Mouse (Mus musculus): ENCODE data around the gene Vrk3. TPM values are rescaled to one million over a fixed set of nuclear protein-coding genes. Genes with fewer than 3 reads are reported as not detected.
A peak's percentile ranks its signal among the peaks of the same experiment; 100 is the strongest.

Gene Vrk3
- polyA plus RNA-seq, 1 experiment from 2014 or later: 32.5 TPM

DNA sequence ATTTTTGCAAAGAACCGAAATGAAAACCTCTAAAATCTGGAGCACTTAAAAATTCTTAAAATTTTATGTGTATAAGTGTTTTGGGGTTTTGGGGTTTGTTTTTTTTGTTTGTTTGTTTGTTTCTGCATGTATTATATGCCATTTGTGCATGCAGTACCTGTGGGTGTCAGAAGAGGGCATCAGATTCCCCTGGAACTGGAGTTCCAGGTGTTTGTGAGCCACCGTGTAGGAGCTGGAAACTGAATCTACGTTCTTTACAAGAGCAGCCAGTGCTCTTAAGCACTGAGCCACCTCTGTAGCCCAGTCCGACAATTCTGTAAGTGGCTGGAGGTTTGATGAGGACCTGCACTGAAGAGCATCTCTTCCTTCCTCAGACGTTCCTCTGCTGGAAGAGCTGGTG, 38.3 kb upstream of the Vrk3 start:
- DNase-seq (ENCODE audit: low spot score): no peak
- Histone ChIP-seq H3K4me1 (replicated peaks; ENCODE audit: control insufficient read depth, insufficient read depth, low read length) (no peaks in the 10 kb centered on the region), H3K9ac (ENCODE audit: low read depth, low read length) (no peak overlapping the region), H3K27ac (ENCODE audit: low read depth, low read length) (no peak overlapping the region), H3K36me3 (ENCODE audit: control insufficient read depth, insufficient read depth, low read length) (no peaks in the 10 kb centered on the region), H3K9me3 (ENCODE audit: control insufficient read depth, low read length) (no peaks in the 10 kb centered on the region), H3K4me2 (replicated peaks; ENCODE audit: low read depth, low read length) (no peak overlapping the region), H3K4me3 (ENCODE audit: low read depth, low read length) (no peak overlapping the region), H3K27me3 (ENCODE audit: control insufficient read depth, insufficient read depth, low read length) (no peaks in the 10 kb centered on the region)
- ATAC-seq (ENCODE audit: low FRiP score): no peak
- WGBS: 88% methylated on average over 5 of the region's 5 CpGs

DNA sequence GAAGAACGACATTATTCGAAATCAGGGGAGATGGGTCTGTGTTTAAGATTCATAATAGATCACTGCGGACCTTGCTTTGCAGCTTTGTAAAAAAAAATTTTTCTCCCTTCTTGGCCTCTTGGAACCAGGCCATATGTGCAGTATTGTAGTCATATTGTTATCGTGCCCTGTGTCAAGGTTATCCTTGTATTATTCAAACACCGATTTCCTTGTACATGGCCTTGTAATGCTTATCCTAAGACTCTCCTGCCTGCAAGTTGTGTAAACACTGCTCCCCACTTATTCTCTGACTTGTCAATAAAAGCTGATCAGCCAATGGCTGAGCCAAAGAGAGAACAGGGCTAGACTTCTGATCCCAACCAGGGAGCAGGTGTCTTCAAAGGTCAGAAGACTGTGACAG, 26.2 kb upstream of the Vrk3 start:
- no peak for DNase-seq (ENCODE audit: low spot score)
- Histone ChIP-seq H3K27ac (ENCODE audit: low read depth, low read length) (no peak overlapping the region), H3K36me3 (ENCODE audit: control insufficient read depth, insufficient read depth, low read length) (no peaks in the 10 kb centered on the region), H3K4me1 (replicated peaks; ENCODE audit: control insufficient read depth, insufficient read depth, low read length) (no peaks in the 10 kb centered on the region), H3K9ac (ENCODE audit: low read depth, low read length) (no peak overlapping the region), H3K9me3 (ENCODE audit: control insufficient read depth, low read length) (no peaks in the 10 kb centered on the region), H3K27me3 (ENCODE audit: control insufficient read depth, insufficient read depth, low read length) (no peaks in the 10 kb centered on the region), H3K4me3 (ENCODE audit: low read depth, low read length) (no peak overlapping the region), H3K4me2 (replicated peaks; ENCODE audit: low read depth, low read length) (no peak overlapping the region)
- 89% methylated on average over 5 of the region's 5 CpGs for WGBS
- ATAC-seq (ENCODE audit: low FRiP score): no peak

DNA sequence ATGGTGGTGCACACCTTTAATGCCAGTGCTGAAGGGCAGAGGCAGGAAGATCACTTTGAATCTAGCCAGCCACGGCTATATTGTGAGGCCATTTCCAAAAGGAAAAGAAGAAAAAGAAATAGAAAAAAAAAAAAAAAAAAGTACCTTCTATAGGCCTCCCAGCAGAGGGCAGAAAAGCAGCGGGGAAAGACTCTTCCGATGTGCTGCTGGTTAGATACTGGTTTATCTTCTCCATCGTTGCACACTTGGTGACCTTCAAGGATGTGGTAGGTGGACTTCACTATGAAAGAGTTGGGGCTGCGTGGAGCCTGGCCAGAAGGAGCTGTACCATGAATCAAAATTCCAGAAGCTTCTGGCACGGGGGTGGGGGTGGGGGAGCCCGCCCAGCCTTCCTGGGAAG, 23.9 kb upstream of the Vrk3 start:
- Histone ChIP-seq H3K27me3 (ENCODE audit: control insufficient read depth, insufficient read depth, low read length) (no peaks in the 10 kb centered on the region), H3K36me3 (ENCODE audit: control insufficient read depth, insufficient read depth, low read length) (no peaks in the 10 kb centered on the region), H3K4me3 (ENCODE audit: low read depth, low read length) (no peak overlapping the region), H3K27ac (ENCODE audit: low read depth, low read length) (no peak overlapping the region), H3K4me2 (replicated peaks; ENCODE audit: low read depth, low read length) (no peak overlapping the region), H3K4me1 (replicated peaks; ENCODE audit: control insufficient read depth, insufficient read depth, low read length) (no peaks in the 10 kb centered on the region), H3K9me3 (ENCODE audit: control insufficient read depth, low read length) (no peaks in the 10 kb centered on the region), H3K9ac (ENCODE audit: low read depth, low read length) (no peak overlapping the region)
- ATAC-seq (ENCODE audit: low FRiP score) (no peak), DNase-seq (ENCODE audit: low spot score) (peak; percentile 34)
- 29% methylated on average over 7 of the region's 7 CpGs for WGBS

DNA sequence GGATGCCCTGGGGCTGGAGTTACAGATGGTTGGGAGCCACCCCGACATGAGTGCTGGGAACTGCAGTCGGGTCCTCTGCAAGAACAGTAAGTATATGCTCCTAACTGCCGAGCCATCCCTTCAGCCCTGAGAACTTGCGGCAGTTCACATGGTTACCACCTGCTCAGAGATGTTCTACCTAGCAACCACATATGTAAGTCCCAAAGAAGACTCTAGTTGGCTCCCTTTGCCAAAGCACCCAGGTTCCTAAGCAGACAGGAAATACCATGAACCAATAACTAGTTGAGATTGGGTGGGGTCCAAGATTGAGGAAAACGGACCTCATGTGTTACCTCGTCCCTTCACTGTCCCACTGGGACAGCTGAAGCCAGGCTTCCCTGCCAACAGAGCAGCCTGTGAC, 21.9 kb upstream of the Vrk3 start:
- no peak for ATAC-seq (ENCODE audit: low FRiP score)
- H3K27me3 ChIP-seq (ENCODE audit: control insufficient read depth, insufficient read depth, low read length): no peaks in the 10 kb centered on the region
- H3K4me2 ChIP-seq (replicated peaks; ENCODE audit: low read depth, low read length): no peak overlapping the region
- H3K36me3 ChIP-seq (ENCODE audit: control insufficient read depth, insufficient read depth, low read length): no peaks in the 10 kb centered on the region
- no peak overlapping the region for H3K9ac ChIP-seq (ENCODE audit: low read depth, low read length)
- WGBS: 84% methylated on average over 6 of the region's 6 CpGs
- no peak for DNase-seq (ENCODE audit: low spot score)
- no peaks in the 10 kb centered on the region for H3K9me3 ChIP-seq (ENCODE audit: control insufficient read depth, low read length)
- H3K27ac ChIP-seq (ENCODE audit: low read depth, low read length): no peak overlapping the region
- no peaks in the 10 kb centered on the region for H3K4me1 ChIP-seq (replicated peaks; ENCODE audit: control insufficient read depth, insufficient read depth, low read length)
- H3K4me3 ChIP-seq (ENCODE audit: low read depth, low read length): no peak overlapping the region

DNA sequence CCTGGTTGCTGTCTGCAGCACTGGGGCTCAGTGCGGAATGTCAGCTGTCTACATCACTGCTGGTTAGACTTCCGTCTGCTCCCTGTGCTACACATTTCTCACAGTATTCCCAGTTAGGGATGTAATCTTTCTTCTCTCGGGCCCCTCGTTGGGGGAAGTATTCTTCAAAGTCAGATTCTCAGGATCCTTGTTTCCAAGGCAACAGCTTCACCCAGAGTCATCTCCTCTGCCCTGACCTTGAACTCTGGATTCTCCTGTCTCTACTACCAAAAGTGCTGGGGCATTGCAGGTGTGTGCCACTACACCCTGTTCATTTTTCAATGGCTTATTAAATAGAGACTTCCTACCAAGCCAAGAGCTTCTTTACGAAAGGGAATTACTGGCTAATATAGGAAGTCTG, 21.1 kb upstream of the Vrk3 start:
- no peaks in the 10 kb centered on the region for H3K4me1 ChIP-seq (replicated peaks; ENCODE audit: control insufficient read depth, insufficient read depth, low read length)
- DNase-seq (ENCODE audit: low spot score) (no peak), ATAC-seq (ENCODE audit: low FRiP score) (no peak)
- no peak overlapping the region for H3K4me2 ChIP-seq (replicated peaks; ENCODE audit: low read depth, low read length)
- no peak overlapping the region for H3K27ac ChIP-seq (ENCODE audit: low read depth, low read length)
- H3K9ac ChIP-seq (ENCODE audit: low read depth, low read length): no peak overlapping the region
- no peaks in the 10 kb centered on the region for H3K36me3 ChIP-seq (ENCODE audit: control insufficient read depth, insufficient read depth, low read length)
- no peaks in the 10 kb centered on the region for H3K9me3 ChIP-seq (ENCODE audit: control insufficient read depth, low read length)
- H3K4me3 ChIP-seq (ENCODE audit: low read depth, low read length): no peak overlapping the region
- H3K27me3 ChIP-seq (ENCODE audit: control insufficient read depth, insufficient read depth, low read length): no peaks in the 10 kb centered on the region
- 69% methylated on average over 5 of the region's 5 CpGs for WGBS

DNA sequence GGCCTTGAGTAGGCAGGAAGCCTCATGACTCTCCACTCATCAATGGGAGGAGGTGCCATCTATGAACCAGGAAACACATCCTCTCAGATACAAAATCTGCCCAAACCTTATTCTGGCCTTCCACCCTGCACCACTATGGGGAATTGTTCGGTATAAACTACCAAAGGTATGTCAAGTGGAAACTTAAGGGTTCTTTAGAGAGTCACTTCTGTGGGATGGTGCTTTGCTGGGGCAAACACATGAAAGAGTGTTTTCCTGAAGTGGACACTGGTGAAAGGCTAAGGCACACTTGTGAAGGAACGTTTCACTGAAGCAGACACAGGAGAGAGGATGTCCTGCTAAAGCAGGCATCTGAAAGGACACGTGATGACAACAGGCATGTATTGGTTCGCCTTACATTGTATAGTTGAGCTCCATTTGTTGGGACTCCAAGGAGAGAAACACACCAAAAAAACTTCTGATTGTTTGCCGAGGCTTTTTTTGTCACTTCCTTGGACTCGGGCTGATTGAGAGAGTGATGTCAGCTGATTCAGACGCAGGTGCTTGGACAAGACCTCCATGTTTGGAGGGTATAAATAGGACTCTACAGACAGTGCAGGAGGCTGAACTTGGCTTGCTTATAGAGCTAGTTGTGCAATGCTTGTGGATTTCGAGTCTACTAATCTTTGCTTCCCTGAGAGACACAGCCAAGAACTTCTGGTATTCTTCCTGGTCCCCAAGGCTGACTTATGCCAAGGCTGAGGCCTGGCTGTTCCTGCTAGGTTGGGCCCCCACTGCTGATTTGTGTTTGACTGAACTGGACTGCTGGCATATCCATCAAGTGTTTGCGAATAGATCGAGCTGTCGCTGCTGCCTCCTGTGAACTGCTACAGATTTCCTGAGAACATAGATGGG, 19.9 kb upstream of the Vrk3 start:
- Histone ChIP-seq H3K9me3 (ENCODE audit: control insufficient read depth, low read length) (no peaks in the 10 kb centered on the region), H3K27me3 (ENCODE audit: control insufficient read depth, insufficient read depth, low read length) (no peaks in the 10 kb centered on the region), H3K4me1 (replicated peaks; ENCODE audit: control insufficient read depth, insufficient read depth, low read length) (no peaks in the 10 kb centered on the region), H3K36me3 (ENCODE audit: control insufficient read depth, insufficient read depth, low read length) (no peaks in the 10 kb centered on the region), H3K4me3 (ENCODE audit: low read depth, low read length) (no peak overlapping the region), H3K4me2 (replicated peaks; ENCODE audit: low read depth, low read length) (no peak overlapping the region), H3K27ac (ENCODE audit: low read depth, low read length) (no peak overlapping the region), H3K9ac (ENCODE audit: low read depth, low read length) (no peak overlapping the region)
- DNase-seq (ENCODE audit: low spot score) (no peak), ATAC-seq (ENCODE audit: low FRiP score) (no peak)
- WGBS: 86% methylated on average over 11 of the region's 11 CpGs

DNA sequence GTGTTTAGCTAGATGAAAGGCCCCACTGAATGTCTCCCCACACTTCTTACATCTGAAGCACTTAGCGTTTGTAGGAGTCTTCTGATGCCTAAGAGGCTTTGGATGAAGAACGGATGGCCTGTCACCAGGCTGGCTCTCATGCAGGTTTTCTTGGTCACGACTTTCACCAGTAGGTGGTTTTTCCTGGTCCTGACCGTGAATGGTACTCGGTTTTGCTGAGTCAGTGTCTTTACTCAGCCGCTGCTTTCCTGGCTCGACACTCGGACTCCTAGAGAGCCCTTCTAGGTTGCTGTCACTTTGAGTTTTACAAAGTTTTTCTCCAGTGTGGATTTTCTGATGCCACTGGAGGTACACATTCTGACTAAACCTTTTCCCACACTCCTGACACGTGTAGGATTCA, 14.5 kb upstream of the Vrk3 start:
- H3K4me2 ChIP-seq (replicated peaks; ENCODE audit: low read depth, low read length): no peak overlapping the region
- H3K9me3 ChIP-seq (ENCODE audit: control insufficient read depth, low read length): no peaks in the 10 kb centered on the region
- no peaks in the 10 kb centered on the region for H3K4me1 ChIP-seq (replicated peaks; ENCODE audit: control insufficient read depth, insufficient read depth, low read length)
- H3K36me3 ChIP-seq (ENCODE audit: control insufficient read depth, insufficient read depth, low read length): no peaks in the 10 kb centered on the region
- H3K27ac ChIP-seq (ENCODE audit: low read depth, low read length): no peak overlapping the region
- DNase-seq (ENCODE audit: low spot score) (no peak), ATAC-seq (ENCODE audit: low FRiP score) (no peak)
- H3K9ac ChIP-seq (ENCODE audit: low read depth, low read length): no peak overlapping the region
- H3K27me3 ChIP-seq (ENCODE audit: control insufficient read depth, insufficient read depth, low read length): no peaks in the 10 kb centered on the region
- no peak overlapping the region for H3K4me3 ChIP-seq (ENCODE audit: low read depth, low read length)
- 85% methylated on average over 9 of the region's 9 CpGs for WGBS

DNA sequence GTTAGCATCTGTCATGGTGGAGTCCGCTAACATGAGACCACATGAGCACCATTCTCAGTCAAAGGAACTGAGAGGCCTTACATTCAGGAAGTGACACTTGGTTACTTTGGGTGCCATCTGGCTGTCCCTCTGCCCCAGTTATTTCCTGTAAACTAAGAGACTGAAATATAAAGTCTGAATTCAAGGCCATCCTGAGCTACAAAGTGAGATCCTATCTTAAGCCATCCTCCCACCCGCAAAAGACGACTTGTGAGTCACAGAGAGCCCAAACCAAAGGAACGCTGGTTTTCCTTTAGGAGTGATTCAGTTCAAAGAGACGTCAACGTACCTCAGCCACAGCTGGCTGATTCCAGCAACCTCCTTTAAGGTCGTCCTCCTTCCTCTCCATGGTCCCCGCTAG, 6.9 kb upstream of the Vrk3 start:
- no peak for DNase-seq (ENCODE audit: low spot score)
- Histone ChIP-seq H3K27me3 (ENCODE audit: control insufficient read depth, insufficient read depth, low read length) (no peaks in the 10 kb centered on the region), H3K4me3 (ENCODE audit: low read depth, low read length) (no peak overlapping the region), H3K27ac (ENCODE audit: low read depth, low read length) (no peak overlapping the region), H3K4me1 (replicated peaks; ENCODE audit: control insufficient read depth, insufficient read depth, low read length) (0 out of 2 replicates have a peak, but pooled peaks cover 2% of the 10 kb centered on the region), H3K36me3 (ENCODE audit: control insufficient read depth, insufficient read depth, low read length) (no peaks in the 10 kb centered on the region), H3K9ac (ENCODE audit: low read depth, low read length) (no peak overlapping the region), H3K4me2 (replicated peaks; ENCODE audit: low read depth, low read length) (no peak overlapping the region), H3K9me3 (ENCODE audit: control insufficient read depth, low read length) (no peaks in the 10 kb centered on the region)
- no peak for ATAC-seq (ENCODE audit: low FRiP score)
- WGBS: 89% methylated on average over 8 of the region's 8 CpGs

DNA sequence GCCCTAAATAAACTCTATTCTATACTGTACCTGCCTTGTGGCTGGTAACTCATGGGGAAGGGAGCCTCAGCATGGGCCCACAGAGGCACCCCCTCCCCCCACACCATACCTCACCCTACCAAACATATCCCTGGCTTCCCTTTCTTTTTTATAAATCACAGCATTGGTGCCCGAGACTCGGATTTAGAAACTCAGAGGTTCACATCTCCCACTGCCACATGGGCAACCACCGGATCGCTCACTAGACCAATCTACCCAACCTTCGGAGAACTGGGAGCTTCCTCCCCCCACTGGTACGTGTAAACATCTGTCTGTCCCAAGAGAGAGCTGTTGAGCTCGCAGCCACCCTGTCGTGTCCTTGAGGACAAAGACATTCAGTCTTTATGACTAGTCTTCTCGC, 3.9 kb upstream of the Vrk3 start:
- H3K4me2 ChIP-seq (replicated peaks; ENCODE audit: low read depth, low read length): peak overlapping the region; percentile 71
- H3K27ac ChIP-seq (ENCODE audit: low read depth, low read length): no peak overlapping the region
- DNase-seq (ENCODE audit: low spot score) (no peak), ATAC-seq (ENCODE audit: low FRiP score) (no peak)
- no peaks in the 10 kb centered on the region for H3K27me3 ChIP-seq (ENCODE audit: control insufficient read depth, insufficient read depth, low read length)
- no peaks in the 10 kb centered on the region for H3K9me3 ChIP-seq (ENCODE audit: control insufficient read depth, low read length)
- no peaks in the 10 kb centered on the region for H3K36me3 ChIP-seq (ENCODE audit: control insufficient read depth, insufficient read depth, low read length)
- 43% methylated on average over 9 of the region's 9 CpGs for WGBS
- H3K4me1 ChIP-seq (replicated peaks; ENCODE audit: control insufficient read depth, insufficient read depth, low read length): peaks cover 5% of the 10 kb centered on the region; the same call in 1 of the 2 replicates
- H3K9ac ChIP-seq (ENCODE audit: low read depth, low read length): peak overlapping the region; percentile 64; the same call in 1 of the 2 replicates
- peak overlapping the region; percentile 39; the same call in 1 of the 2 replicates for H3K4me3 ChIP-seq (ENCODE audit: low read depth, low read length)

All from hindbrain, embryonic 11.5 days (tissue).